Mouse (Mus musculus): ENCODE results near the gene Melk. TPM values are rescaled to one million over a fixed set of nuclear protein-coding genes. Genes with fewer than 3 reads are reported as not detected.

Gene Melk
- polyA plus RNA-seq, 1 experiment from 2014 or later = 7.3 TPM

- Histone ChIP-seq H3K4me3 (ENCODE audit: low read depth, low read length) (no peak overlapping the region), H3K27ac (ENCODE audit: low read depth) (no peak overlapping the region), H3K4me1 (ENCODE audit: insufficient read depth) (no peaks in the 10 kb centered on the region), H3K36me3 (replicated peaks; ENCODE audit: insufficient read depth, low read length) (no peaks in the 10 kb centered on the region), H3K9me3 (ENCODE audit: low read length) (no peaks in the 10 kb centered on the region), H3K27me3 (ENCODE audit: insufficient read depth, low read length) (no peaks in the 10 kb centered on the region), H3K9ac (replicated peaks) (no peak overlapping the region), H3K4me2 (ENCODE audit: low read depth, low read length) (no peak overlapping the region)
- 81% methylated on average over 8 of the region's 8 CpGs for WGBS (ENCODE audit: insufficient replicate concordance)
- no peak for TF ChIP-seq CTCF (IDR thresholded peaks at IDR 0.05; ENCODE audit: low read depth)
- TF ChIP-seq EP300 (IDR thresholded peaks at IDR 0.05; ENCODE audit: low read depth) = no peak
- DNase-seq (no peak), ATAC-seq (no peak)
Observed at GRCm38 (mm10) chr4:44335006-44335405, 34.3 kb downstream of the Melk start.

DNA sequence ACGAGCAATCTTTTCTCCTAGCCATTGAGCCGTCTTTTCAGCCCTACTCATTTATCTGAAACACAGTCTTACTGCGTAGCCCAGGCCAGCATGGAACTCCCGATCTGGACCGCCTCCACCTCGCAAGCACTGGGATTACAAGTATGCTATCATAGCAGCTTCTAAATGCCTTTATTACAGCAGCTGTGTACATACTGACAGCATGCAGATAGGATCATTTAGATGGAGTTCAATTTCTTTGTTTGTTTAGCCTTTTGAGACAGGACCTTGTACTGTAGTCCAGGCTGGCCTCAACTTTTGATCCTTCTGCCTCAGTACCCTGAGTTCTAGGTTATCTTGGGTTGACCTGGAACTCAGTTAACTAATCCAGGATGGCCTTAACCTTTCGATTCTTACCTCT, 61.0 kb downstream of the Melk start:
- no peak overlapping the region for H3K4me2 ChIP-seq (ENCODE audit: low read depth, low read length)
- H3K4me1 ChIP-seq (ENCODE audit: insufficient read depth) = no peaks in the 10 kb centered on the region
- DNase-seq (no peak), ATAC-seq (no peak)
- no peak overlapping the region for H3K27ac ChIP-seq (ENCODE audit: low read depth)
- H3K27me3 ChIP-seq (ENCODE audit: insufficient read depth, low read length) = no peaks in the 10 kb centered on the region
- no peak for TF ChIP-seq CTCF (IDR thresholded peaks at IDR 0.05; ENCODE audit: low read depth)
- TF ChIP-seq EP300 (IDR thresholded peaks at IDR 0.05; ENCODE audit: low read depth) = no peak
- WGBS (ENCODE audit: insufficient replicate concordance) = 91% methylated on average over 7 of the region's 7 CpGs
- H3K4me3 ChIP-seq (ENCODE audit: low read depth, low read length) = no peak overlapping the region
- H3K36me3 ChIP-seq (replicated peaks; ENCODE audit: insufficient read depth, low read length) = no peaks in the 10 kb centered on the region
- H3K9me3 ChIP-seq (ENCODE audit: low read length) = no peaks in the 10 kb centered on the region
- no peak overlapping the region for H3K9ac ChIP-seq (replicated peaks)

DNA sequence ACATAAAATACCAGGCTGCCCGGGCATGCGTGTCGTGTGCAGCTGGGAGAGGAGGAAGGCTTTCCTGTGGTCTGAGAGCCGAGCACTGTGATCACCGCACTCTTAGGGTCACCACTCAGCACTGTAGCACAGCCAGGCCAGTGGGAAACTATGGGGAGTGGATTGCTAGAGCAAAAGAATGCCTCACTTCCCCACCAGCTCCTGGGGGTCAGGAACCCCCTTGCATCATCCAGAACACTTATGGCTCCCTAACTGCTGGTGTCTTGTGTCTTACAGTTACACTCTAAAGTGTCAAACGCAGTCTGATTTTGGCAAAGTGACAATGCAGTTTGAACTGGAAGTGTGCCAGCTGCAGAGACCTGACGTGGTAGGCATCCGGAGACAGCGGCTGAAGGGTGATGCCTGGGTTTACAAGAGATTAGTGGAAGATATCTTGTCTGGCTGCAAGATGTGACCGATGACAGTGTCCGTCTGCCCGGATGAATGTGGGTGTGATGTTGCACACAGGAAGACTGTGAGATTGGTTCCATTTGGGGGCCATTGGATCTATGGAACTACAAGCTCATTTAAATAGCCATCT, 62.8 kb downstream of the Melk start:
- no peak overlapping the region for H3K4me3 ChIP-seq (ENCODE audit: low read depth, low read length)
- WGBS (ENCODE audit: insufficient replicate concordance) = 70% methylated on average over 12 of the region's 12 CpGs
- H3K27ac ChIP-seq (ENCODE audit: low read depth) = no peak overlapping the region
- ATAC-seq = no peak
- H3K36me3 ChIP-seq (replicated peaks; ENCODE audit: insufficient read depth, low read length) = no peaks in the 10 kb centered on the region
- DNase-seq = no peak
- H3K9me3 ChIP-seq (ENCODE audit: low read length) = no peaks in the 10 kb centered on the region
- H3K27me3 ChIP-seq (ENCODE audit: insufficient read depth, low read length) = no peaks in the 10 kb centered on the region
- no peak overlapping the region for H3K9ac ChIP-seq (replicated peaks)
- H3K4me1 ChIP-seq (ENCODE audit: insufficient read depth) = no peaks in the 10 kb centered on the region
- no peak for TF ChIP-seq CTCF (IDR thresholded peaks at IDR 0.05; ENCODE audit: low read depth)
- no peak for TF ChIP-seq EP300 (IDR thresholded peaks at IDR 0.05; ENCODE audit: low read depth)
- H3K4me2 ChIP-seq (ENCODE audit: low read depth, low read length) = no peak overlapping the region

DNA sequence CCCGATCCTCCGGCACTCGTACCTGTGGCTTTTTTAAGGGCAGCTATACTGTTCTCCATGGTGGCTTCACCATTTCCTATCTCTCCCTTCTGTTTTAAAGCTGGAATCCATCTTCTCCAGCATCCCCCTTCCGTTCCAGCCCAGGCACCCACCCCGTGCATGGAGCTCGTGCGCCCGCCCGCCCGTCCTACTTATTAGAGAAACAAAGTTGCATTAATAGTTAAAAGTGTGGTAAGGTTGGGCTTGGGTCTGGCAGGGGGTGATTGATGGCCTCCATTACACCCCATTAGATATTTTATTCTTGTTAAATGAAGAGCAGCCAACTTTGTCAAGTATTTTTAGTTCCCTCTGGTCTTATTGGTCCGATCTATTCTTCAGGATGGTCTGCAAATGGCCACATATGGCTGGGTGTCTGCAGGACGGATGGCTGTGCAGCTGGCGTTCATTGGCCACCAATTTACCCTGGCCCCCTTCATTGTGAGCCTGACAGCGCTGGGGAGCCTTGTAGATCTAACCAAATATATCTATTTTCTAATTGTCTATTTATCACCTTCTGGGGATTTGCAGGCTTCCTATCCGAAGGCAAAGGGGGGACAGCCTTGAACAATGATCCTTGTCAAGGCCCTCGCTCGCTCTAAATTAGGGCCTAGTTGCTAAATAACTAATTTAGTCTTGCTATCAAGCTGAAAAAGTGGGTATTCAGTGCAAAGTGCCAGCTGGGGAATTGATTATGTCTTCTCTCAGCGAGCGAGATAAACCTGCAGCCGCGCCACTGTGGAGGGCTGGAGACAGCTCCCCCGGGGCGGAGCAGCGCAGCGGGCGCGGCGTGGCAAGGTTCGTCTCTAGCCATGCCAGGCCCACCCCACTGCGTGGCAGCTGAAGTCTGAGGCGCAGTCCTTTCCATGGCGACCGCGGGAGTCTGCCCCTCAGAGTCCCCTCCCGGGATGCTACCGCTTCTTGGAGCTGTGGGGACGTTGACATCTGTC, 91.8 kb downstream of the Melk start:
- H3K4me1 ChIP-seq (ENCODE audit: insufficient read depth) = no peaks in the 10 kb centered on the region
- ATAC-seq = no peak
- TF ChIP-seq EP300 (IDR thresholded peaks at IDR 0.05; ENCODE audit: low read depth) (no peak), CTCF (IDR thresholded peaks at IDR 0.05; ENCODE audit: low read depth) (no peak)
- no peaks in the 10 kb centered on the region for H3K27me3 ChIP-seq (ENCODE audit: insufficient read depth, low read length)
- no peak for DNase-seq
- H3K9me3 ChIP-seq (ENCODE audit: low read length) = no peaks in the 10 kb centered on the region
- H3K27ac ChIP-seq (ENCODE audit: low read depth) = no peak overlapping the region
- no peak overlapping the region for H3K4me2 ChIP-seq (ENCODE audit: low read depth, low read length)
- H3K9ac ChIP-seq (replicated peaks) = no peak overlapping the region
- 77% methylated on average over 34 of the region's 37 CpGs for WGBS (ENCODE audit: insufficient replicate concordance)
- H3K4me3 ChIP-seq (ENCODE audit: low read depth, low read length) = no peak overlapping the region
- no peaks in the 10 kb centered on the region for H3K36me3 ChIP-seq (replicated peaks; ENCODE audit: insufficient read depth, low read length)

DNA sequence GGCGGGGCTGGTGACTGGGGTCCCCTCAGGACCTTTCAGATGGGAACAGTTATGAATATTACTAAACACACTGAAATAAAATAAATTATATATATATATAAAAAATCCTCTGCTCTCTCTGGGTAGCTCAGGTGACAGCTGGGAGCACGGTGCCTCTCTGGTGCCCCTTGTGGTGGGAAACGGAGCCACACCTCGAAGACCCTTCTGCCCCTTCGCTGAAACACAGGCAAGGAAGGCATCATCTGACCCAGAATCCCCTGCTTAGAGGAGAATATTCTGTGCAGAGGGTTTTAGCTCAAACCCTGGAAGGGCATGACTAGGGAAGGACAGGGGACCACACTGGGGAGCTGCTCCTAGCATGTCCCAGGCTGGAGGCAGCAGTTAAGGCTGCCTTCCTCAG, 101.9 kb downstream of the Melk start:
- peak; percentile 40 for DNase-seq

DNA sequence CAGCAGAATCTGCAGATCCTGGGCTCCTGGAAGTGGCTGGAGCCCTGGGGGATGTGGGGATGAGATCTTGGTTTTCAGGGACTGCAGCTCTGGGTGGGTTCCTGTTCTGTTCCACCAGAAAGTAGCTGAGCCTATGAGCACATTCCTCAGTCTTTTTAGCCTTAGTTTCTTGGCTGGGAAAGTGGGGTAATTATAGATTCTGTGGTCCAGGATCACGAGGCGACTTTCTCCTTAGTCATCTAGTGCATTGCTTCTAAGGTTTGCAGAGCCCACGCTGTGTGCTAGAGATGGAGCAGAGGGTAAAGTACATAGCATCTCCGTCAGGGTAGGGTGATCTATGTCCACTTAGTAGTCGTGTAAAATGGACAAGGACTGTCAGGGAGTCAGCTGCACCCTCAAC, 103.8 kb downstream of the Melk start:
- DNase-seq (no peak), ATAC-seq (no peak)
- Histone ChIP-seq H3K9ac (replicated peaks) (no peak overlapping the region), H3K27ac (ENCODE audit: low read depth) (no peak overlapping the region), H3K4me2 (ENCODE audit: low read depth, low read length) (no peak overlapping the region), H3K4me1 (ENCODE audit: insufficient read depth) (no peaks in the 10 kb centered on the region), H3K4me3 (ENCODE audit: low read depth, low read length) (no peak overlapping the region), H3K27me3 (ENCODE audit: insufficient read depth, low read length) (peaks cover 4% of the 10 kb centered on the region; the same call in 1 of the 2 replicates), H3K36me3 (replicated peaks; ENCODE audit: insufficient read depth, low read length) (no peaks in the 10 kb centered on the region), H3K9me3 (ENCODE audit: low read length) (no peaks in the 10 kb centered on the region)
- TF ChIP-seq EP300 (IDR thresholded peaks at IDR 0.05; ENCODE audit: low read depth) (no peak), CTCF (IDR thresholded peaks at IDR 0.05; ENCODE audit: low read depth) (no peak)
- WGBS (ENCODE audit: insufficient replicate concordance) = 65% methylated on average over 5 of the region's 5 CpGs

More for the DNA sequence above, 101.9 kb downstream of the Melk start:
- Histone ChIP-seq H3K27me3 (ENCODE audit: insufficient read depth, low read length) (peaks cover 4% of the 10 kb centered on the region; the same call in 1 of the 2 replicates), H3K4me3 (ENCODE audit: low read depth, low read length) (no peak overlapping the region), H3K4me1 (ENCODE audit: insufficient read depth) (no peaks in the 10 kb centered on the region), H3K9me3 (ENCODE audit: low read length) (no peaks in the 10 kb centered on the region), H3K9ac (replicated peaks) (no peak overlapping the region), H3K36me3 (replicated peaks; ENCODE audit: insufficient read depth, low read length) (no peaks in the 10 kb centered on the region), H3K27ac (ENCODE audit: low read depth) (no peak overlapping the region), H3K4me2 (ENCODE audit: low read depth, low read length) (no peak overlapping the region)
- TF ChIP-seq CTCF (IDR thresholded peaks at IDR 0.05; ENCODE audit: low read depth) (peak; percentile 69), EP300 (IDR thresholded peaks at IDR 0.05; ENCODE audit: low read depth) (no peak)
- 5% methylated on average over 5 of the region's 5 CpGs for WGBS (ENCODE audit: insufficient replicate concordance)
- no peak for ATAC-seq

Other genes starting within 250 kb of the Melk start
- 47.5 and 49.5 TPM in 2 replicates for gene Gne, start 216.7 kb upstream of the Melk start, polyA plus RNA-seq (2015; fragmentation: Nextera tagmentation; extraction: Ambion mirVana)
- gene Rnf38, start 67.1 kb upstream of the Melk start, polyA plus RNA-seq (2015; fragmentation: Nextera tagmentation; extraction: Ambion mirVana) = 5.6 and 5.9 TPM in 2 replicates

All from liver, postnatal 0 days (tissue).